Mouse (Mus musculus) layer of hippocampus, adult 11-12 months (tissue): ENCODE data around the gene Pdlim1.
A peak's percentile ranks its signal among the peaks of the same experiment; 100 is the strongest.

Experiments used
- DNase-seq: peaks from one replicate; pipeline ENCODE4 v3.0.0; 2022; ENCODE audit warnings: low spot score

The Pdlim1 gene

GRCm38 (mm10) chr19:40271308-40271892 is at the start of gene Pdlim1:
Pdlim1 (minus strand) TSS chr19:40271842.
- DNase-seq = peak; percentile 27

- no peak for DNase-seq
Measured at GRCm38 (mm10) chr19:40319199-40319598, 47.6 kb upstream of the Pdlim1 start.

GRCm38 (mm10) chr19:40318511-40318910 is 46.9 kb upstream of the Pdlim1 start:
- no peak for DNase-seq

- DNase-seq = no peak
Measured at GRCm38 (mm10) chr19:40317001-40317400, 45.4 kb upstream of the Pdlim1 start.

GRCm38 (mm10) chr19:40314252-40314651 is 42.6 kb upstream of the Pdlim1 start:
- no peak for DNase-seq

- no peak for DNase-seq
Measured at GRCm38 (mm10) chr19:40311631-40312030, 40.0 kb upstream of the Pdlim1 start.

GRCm38 (mm10) chr19:40310410-40311130 is 38.9 kb upstream of the Pdlim1 start:
- DNase-seq = no peak

GRCm38 (mm10) chr19:40309911-40310310 is 38.3 kb upstream of the Pdlim1 start:
- DNase-seq = no peak

GRCm38 (mm10) chr19:40307550-40307949 is 35.9 kb upstream of the Pdlim1 start:
- DNase-seq = no peak

- DNase-seq = no peak
Measured at GRCm38 (mm10) chr19:40306631-40307030, 35.0 kb upstream of the Pdlim1 start.

- no peak for DNase-seq
Measured at GRCm38 (mm10) chr19:40305456-40305855, 33.8 kb upstream of the Pdlim1 start.

GRCm38 (mm10) chr19:40302916-40303315 is 31.3 kb upstream of the Pdlim1 start:
- no peak for DNase-seq

GRCm38 (mm10) chr19:40302477-40302876 is 30.8 kb upstream of the Pdlim1 start:
- DNase-seq = no peak

GRCm38 (mm10) chr19:40299983-40300759 is 28.5 kb upstream of the Pdlim1 start:
- DNase-seq = peak; percentile 60

GRCm38 (mm10) chr19:40299182-40299581 is 27.5 kb upstream of the Pdlim1 start:
- no peak for DNase-seq

GRCm38 (mm10) chr19:40298574-40298973 is 26.9 kb upstream of the Pdlim1 start:
- peak; percentile 67 for DNase-seq

GRCm38 (mm10) chr19:40297798-40298144 is 26.1 kb upstream of the Pdlim1 start:
- DNase-seq = no peak

- no peak for DNase-seq
Measured at GRCm38 (mm10) chr19:40297078-40297797, 25.6 kb upstream of the Pdlim1 start.

- DNase-seq = no peak
Measured at GRCm38 (mm10) chr19:40294231-40294630, 22.6 kb upstream of the Pdlim1 start.

GRCm38 (mm10) chr19:40293791-40294190 is 22.1 kb upstream of the Pdlim1 start:
- no peak for DNase-seq

GRCm38 (mm10) chr19:40290099-40290724 is 18.6 kb upstream of the Pdlim1 start:
- DNase-seq = no peak

GRCm38 (mm10) chr19:40288415-40288814 is 16.8 kb upstream of the Pdlim1 start:
- no peak for DNase-seq
